Mouse (Mus musculus): ENCODE measurements around the gene Ppp1r12b.

- no peak for TF ChIP-seq TCF12 (IDR thresholded peaks at IDR 0.05; ENCODE audit: insufficient read depth, poor library complexity, severe bottlenecking)
- no peak for TF ChIP-seq E2F4 (IDR thresholded peaks at IDR 0.05; ENCODE audit: insufficient read depth)
- TF ChIP-seq MAX (IDR thresholded peaks at IDR 0.05; ENCODE audit: low read depth) = no peak
- TF ChIP-seq USF1 (IDR thresholded peaks at IDR 0.05; ENCODE audit: low read depth) = no peak
- no peak for TF ChIP-seq CEBPB (IDR thresholded peaks at IDR 0.05; ENCODE audit: insufficient read depth, poor library complexity, severe bottlenecking)
- no peak for TF ChIP-seq POLR2A (IDR thresholded peaks at IDR 0.05; ENCODE audit: insufficient read length, low read depth)
- no peak for TF ChIP-seq REST (IDR thresholded peaks at IDR 0.05; ENCODE audit: insufficient read depth, insufficient read length)
- TF ChIP-seq MYOD1 (IDR thresholded peaks at IDR 0.05; ENCODE audit: control insufficient read depth in 1 of 3, insufficient read length in 2 of 3, low read depth in 2 of 3) = no peak
- TF ChIP-seq SRF (IDR thresholded peaks at IDR 0.05; ENCODE audit: control insufficient read depth, insufficient read length, low read depth) = no peak
- no peak for TF ChIP-seq POLR2AphosphoS2 (IDR thresholded peaks at IDR 0.05; ENCODE audit: insufficient read length, low read depth)
- TF ChIP-seq TCF3 (IDR thresholded peaks at IDR 0.05; ENCODE audit: insufficient read length, low read depth) = no peak
- no peak for TF ChIP-seq MYOG (IDR thresholded peaks at IDR 0.05; ENCODE audit: control insufficient read depth in 1 of 3, insufficient read depth in 1 of 3, insufficient read length in 2 of 3, low read depth in 2 of 3)
Measured at GRCm38 (mm10) chr1:134960634-134961033, 4.9 kb upstream of the Ppp1r12b start.
